Mouse (Mus musculus) liver, postnatal 0 days (tissue): ENCODE measurements around the gene Fip1l1.

Experiments
- CTCF ChIP-seq: sonication (generic); IDR thresholded peaks from 2 replicates; pipeline ENCODE4 v1.5.1; 2016; ENCODE audit warnings: antibody characterized with exemption, low read depth
- EP300 ChIP-seq: IDR thresholded peaks from 2 replicates; pipeline ENCODE4 v1.6.1; 2016; ENCODE audit warnings: antibody characterized with exemption, low read depth, mild to moderate bottlenecking

GRCm38 (mm10) chr5:74527025-74527424 is 8.2 kb upstream of the Fip1l1 start:
- TF ChIP-seq CTCF (no peak), EP300 (no peak)
